ENCODE assay signal across 8 mouse cellular contexts in the genomic region with DNA sequence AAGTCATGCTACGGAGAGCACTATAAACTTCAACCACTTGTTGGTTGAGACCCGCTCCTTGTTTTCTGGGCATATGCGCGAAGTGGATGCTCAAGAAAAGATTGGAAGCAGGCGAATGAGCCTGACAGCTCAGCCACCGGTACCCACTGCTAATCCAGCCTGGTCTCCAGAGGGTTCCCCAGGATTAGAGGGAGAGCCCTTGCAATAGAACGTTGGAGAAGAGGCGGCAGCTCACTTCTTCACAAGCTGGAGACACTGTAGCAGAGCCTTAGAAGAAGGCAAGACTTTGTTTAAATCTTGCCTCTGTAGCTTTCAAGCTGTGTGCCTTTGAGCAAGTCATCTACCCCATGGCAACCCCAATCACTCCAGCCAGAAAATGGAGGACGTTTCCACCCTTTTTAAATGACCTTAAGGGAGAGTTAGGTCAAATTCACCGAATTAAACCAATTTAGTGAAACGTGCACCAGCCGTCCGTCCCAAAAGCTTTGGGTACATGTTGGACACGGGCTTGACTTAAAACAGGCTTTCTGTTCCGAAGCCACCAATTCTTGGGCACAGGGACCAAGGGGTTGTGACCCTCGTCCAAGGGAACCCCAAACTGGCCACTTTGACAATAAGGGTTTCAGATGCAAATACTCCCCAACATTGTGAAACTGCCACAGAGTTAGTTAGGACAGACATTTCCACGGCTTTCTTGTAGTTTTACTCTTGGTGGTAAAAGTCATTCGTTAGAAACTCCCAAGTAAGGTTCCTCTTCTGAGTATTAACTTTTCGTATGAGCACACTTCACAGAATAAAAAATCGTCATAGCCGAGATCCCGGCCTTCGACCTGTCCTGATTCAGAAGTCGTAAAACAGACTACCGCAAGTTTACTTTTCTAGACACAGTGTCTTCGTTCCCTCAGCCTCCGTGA. TPM values are rescaled to one million over a fixed set of nuclear protein-coding genes. Genes with fewer than 3 reads are reported as not detected.
DNase-seq lines count a peak whose midpoint lies in the region; ATAC-seq and TF ChIP-seq lines count a peak whose summit lies in the region.

No protein-coding gene starts in this region.

- peak; percentile 29 for DNase-seq in adrenal gland, adult 2 months
- DNase-seq in adrenal gland, postnatal 4 days (ENCODE audit: low spot score in 2 of 2), result no peak
- DNase-seq in 416B (ENCODE audit: low read depth), result peak; percentile 32
- DNase-seq in forebrain, postnatal 0 days, result no peak
- DNase-seq in testis, postnatal 14 days (ENCODE audit: low spot score), result peak; percentile 57
- no peak for DNase-seq in layer of hippocampus, postnatal 36 days
- no peak for DNase-seq in cerebellum, adult 11 months

- no peak overlapping the region for H3K27ac ChIP-seq in forebrain, postnatal 0 days (ENCODE audit: low read depth, low read length)
- H3K27ac ChIP-seq in liver, embryonic 15.5 days (replicated peaks), result no peak overlapping the region

- H3K9me3 ChIP-seq in forebrain, postnatal 0 days (ENCODE audit: low read length), result no peaks in the 10 kb centered on the region
- no peaks in the 10 kb centered on the region for H3K9me3 ChIP-seq in liver, embryonic 15.5 days (replicated peaks)

- 0 out of 2 replicates have a peak, but pooled peaks cover 7% of the 10 kb centered on the region for H3K27me3 ChIP-seq in forebrain, postnatal 0 days (ENCODE audit: insufficient read depth, low read length)
- peaks cover 78% of the 10 kb centered on the region for H3K27me3 ChIP-seq in liver, embryonic 15.5 days

- H3K36me3 ChIP-seq in forebrain, postnatal 0 days (ENCODE audit: insufficient read depth), result no peaks in the 10 kb centered on the region
- no peaks in the 10 kb centered on the region for H3K36me3 ChIP-seq in liver, embryonic 15.5 days (replicated peaks)

- H3K4me1 ChIP-seq in forebrain, postnatal 0 days (ENCODE audit: insufficient read depth), result peaks cover 14% of the 10 kb centered on the region; the same call in 1 of the 2 replicates
- peaks cover 43% of the 10 kb centered on the region for H3K4me1 ChIP-seq in liver, embryonic 15.5 days (replicated peaks)

- WGBS in forebrain, postnatal 0 days, result 6% methylated on average over 27 of the region's 27 CpGs
- WGBS in liver, embryonic 15.5 days (ENCODE audit: insufficient replicate concordance), result 3% methylated on average over 27 of the region's 27 CpGs

- peak overlapping the region; percentile 78 for H3K9ac ChIP-seq in forebrain, postnatal 0 days
- no peak overlapping the region for H3K9ac ChIP-seq in liver, embryonic 15.5 days

- H3K4me2 ChIP-seq in forebrain, postnatal 0 days (ENCODE audit: low read depth), result peak overlapping the region; percentile 83
- peak overlapping the region; percentile 75 for H3K4me2 ChIP-seq in liver, embryonic 15.5 days

- TF ChIP-seq CTCF in forebrain, postnatal 0 days (IDR thresholded peaks at IDR 0.05; ENCODE audit: low read depth), result no peak

- peak overlapping the region; percentile 55 for H3K4me3 ChIP-seq in forebrain, postnatal 0 days (ENCODE audit: low read depth, low read length)
- H3K4me3 ChIP-seq in liver, embryonic 15.5 days (replicated peaks), result peak overlapping the region; percentile 67

- no peak; the same call in 1 of the 2 replicates for ATAC-seq in forebrain, postnatal 0 days
- no peak for ATAC-seq in liver, embryonic 15.5 days (ENCODE audit: insufficient read depth)

RNA-seq across cellular contexts. Expression of gene Mllt6, which starts 2.2 kb away (rescaled TPM):
- total RNA-seq in adrenal gland, adult 2 months (2021), result 10 to 100 TPM; 30.6 to 51.2 TPM
- polyA plus RNA-seq in adrenal gland, adult 2 months (2012; rRNA removed), result 73.0 and 85.8 TPM in 2 replicates
- total RNA-seq in adrenal gland, postnatal 4 days (2021), result 10 to 100 TPM; 49.0 to 59.7 TPM
- 42.2 and 48.1 TPM in 2 replicates for total RNA-seq in forebrain, postnatal 0 days (2014; rRNA removed)
- 1.7 TPM in 2 replicates for polyA plus RNA-seq in forebrain, postnatal 0 days (2015; fragmentation: Nextera tagmentation; extraction: Ambion mirVana)
- 0.16 and 0.20 TPM in 2 replicates for polyA plus RNA-seq in liver, embryonic 15.5 days (2015; fragmentation: Nextera tagmentation; extraction: Ambion mirVana)
- 100 to 1,000 TPM; 105 to 110 TPM for total RNA-seq in layer of hippocampus, postnatal 36 days (2021)

RNA-seq across cellular contexts. Expression of gene Cisd3, which starts 24.6 kb away (rescaled TPM):
- total RNA-seq in adrenal gland, adult 2 months (2021), result 100 to 1,000 TPM; 183 to 265 TPM
- 61.6 and 66.4 TPM in 2 replicates for polyA plus RNA-seq in adrenal gland, adult 2 months (2012; rRNA removed)
- total RNA-seq in adrenal gland, postnatal 4 days (2021), result 100 to 1,000 TPM; 105 to 109 TPM
- 14.4 and 15.5 TPM in 2 replicates for total RNA-seq in forebrain, postnatal 0 days (2014; rRNA removed)
- 27.2 and 27.8 TPM in 2 replicates for polyA plus RNA-seq in forebrain, postnatal 0 days (2015; fragmentation: Nextera tagmentation; extraction: Ambion mirVana)
- 11.4 and 12.3 TPM in 2 replicates for polyA plus RNA-seq in liver, embryonic 15.5 days (2015; fragmentation: Nextera tagmentation; extraction: Ambion mirVana)
- 10 to 100 TPM; 52.8 to 58.2 TPM for total RNA-seq in layer of hippocampus, postnatal 36 days (2021)

RNA-seq across cellular contexts. Expression of gene Epop, which starts 31.5 kb away (rescaled TPM):
- 1 to 10 TPM; 2.0 to 6.8 TPM for total RNA-seq in adrenal gland, adult 2 months (2021)
- 10.6 and 16.2 TPM in 2 replicates for polyA plus RNA-seq in adrenal gland, adult 2 months (2012; rRNA removed)
- total RNA-seq in adrenal gland, postnatal 4 days (2021), result 1 to 10 TPM; 4.2 to 4.7 TPM
- 5.0 and 6.8 TPM in 2 replicates for total RNA-seq in forebrain, postnatal 0 days (2014; rRNA removed)
- 3.6 and 4.1 TPM in 2 replicates for polyA plus RNA-seq in forebrain, postnatal 0 days (2015; fragmentation: Nextera tagmentation; extraction: Ambion mirVana)
- polyA plus RNA-seq in liver, embryonic 15.5 days (2015; fragmentation: Nextera tagmentation; extraction: Ambion mirVana), result 0.39 and 0.40 TPM in 2 replicates
- total RNA-seq in layer of hippocampus, postnatal 36 days (2021), result 10 to 100 TPM; 33.6 to 34.2 TPM

RNA-seq across cellular contexts. Expression of gene Pcgf2, which starts 39.3 kb away (rescaled TPM):
- total RNA-seq in adrenal gland, adult 2 months (2021), result 10 to 100 TPM; 19.8 to 26.1 TPM
- polyA plus RNA-seq in adrenal gland, adult 2 months (2012; rRNA removed), result 89.5 and 107 TPM in 2 replicates
- total RNA-seq in adrenal gland, postnatal 4 days (2021), result 10 to 100 TPM; 69.9 to 71.5 TPM
- total RNA-seq in forebrain, postnatal 0 days (2014; rRNA removed), result 13.0 and 21.9 TPM in 2 replicates
- polyA plus RNA-seq in forebrain, postnatal 0 days (2015; fragmentation: Nextera tagmentation; extraction: Ambion mirVana), result 10.0 and 12.6 TPM in 2 replicates
- 1.4 and 2.7 TPM in 2 replicates for polyA plus RNA-seq in liver, embryonic 15.5 days (2015; fragmentation: Nextera tagmentation; extraction: Ambion mirVana)
- total RNA-seq in layer of hippocampus, postnatal 36 days (2021), result 10 to 100 TPM; 23.5 to 30.6 TPM

RNA-seq across cellular contexts. Expression of gene Psmb3, which starts 42.2 kb away (rescaled TPM):
- total RNA-seq in adrenal gland, adult 2 months (2021), result 100 to 1,000 TPM; 224 to 239 TPM
- polyA plus RNA-seq in adrenal gland, adult 2 months (2012; rRNA removed), result 247 and 261 TPM in 2 replicates
- 100 to 1,000 TPM; 193 to 221 TPM for total RNA-seq in adrenal gland, postnatal 4 days (2021)
- total RNA-seq in forebrain, postnatal 0 days (2014; rRNA removed), result 322 and 350 TPM in 2 replicates
- 499 and 621 TPM in 2 replicates for polyA plus RNA-seq in forebrain, postnatal 0 days (2015; fragmentation: Nextera tagmentation; extraction: Ambion mirVana)
- 236 and 247 TPM in 2 replicates for polyA plus RNA-seq in liver, embryonic 15.5 days (2015; fragmentation: Nextera tagmentation; extraction: Ambion mirVana)
- total RNA-seq in layer of hippocampus, postnatal 36 days (2021), result 100 to 1,000 TPM; 125 to 129 TPM

Comparison
In these comparisons a context has a peak if more than half of its experiments do, and no peak if none do; other contexts are left out.
1. DNase-seq: peak in adrenal gland, adult 2 months (single experiment), 416B (single experiment) and testis, postnatal 14 days (single experiment); none in adrenal gland, postnatal 4 days (0 of 2), forebrain, postnatal 0 days (single experiment), layer of hippocampus, postnatal 36 days (0 of 2) and cerebellum, adult 11 months (single experiment).